Mouse (Mus musculus) gastrocnemius, postnatal 14 days (tissue): ENCODE measurements around the gene Nudt22. TPM values are rescaled to one million over a fixed set of nuclear protein-coding genes. Genes with fewer than 3 reads are reported as not detected.
A peak's percentile ranks its signal among the peaks of the same experiment; 100 is the strongest.
"Not testable (repeated sequence)": the region's sequence is repeated elsewhere in the genome, so short reads cannot be mapped to it uniquely, and the experiment has no call there.

ENCODE experiments used
- DNase-seq: peaks from one replicate; pipeline ENCODE4 v3.0.0; 2021; ENCODE audit warnings: mixed read lengths
- intact Hi-C: fragments of 180-260 bp; cut with DNase I; formaldehyde crosslinking; loops from one replicate; pipeline ENCODE4 v1.15.1; 2025; ENCODE audit warnings: low total_unique reads
- total RNA-seq, 2 experiments: library from RNA; stranded (reverse); gene quantifications; 2 replicates each; pipeline ENCODE4 v1.2.3; 2021

The Nudt22 gene
- total RNA-seq, 2 experiments from 2014 or later = 15.7 to 18.9 TPM

- intact Hi-C loops = no loop called here
- DNase-seq = no peak
Measured at GRCm38 (mm10) chr19:6999360-7000063, 3.6 kb upstream of the Nudt22 start.

GRCm38 (mm10) chr19:6997721-6998290 is 1.9 kb upstream of the Nudt22 start:
- intact Hi-C loops = no loop called here

GRCm38 (mm10) chr19:6995255-6995991 is 494 bp downstream of the Nudt22 start:
- DNase-seq = no peak
- intact Hi-C loops = no loop called here

More at GRCm38 (mm10) chr19:6997721-6998290, 1.9 kb upstream of the Nudt22 start:
- no peak for DNase-seq

- intact Hi-C loops = no loop called here
- DNase-seq = no peak
Measured at GRCm38 (mm10) chr19:6994489-6994888, 1.4 kb downstream of the Nudt22 start.

- no peak for DNase-seq
- intact Hi-C loops = no loop called here
Measured at GRCm38 (mm10) chr19:6994002-6994401, 1.9 kb downstream of the Nudt22 start.

GRCm38 (mm10) chr19:6993011-6993770 is 2.7 kb downstream of the Nudt22 start:
- intact Hi-C loops = no loop called here
- no peak for DNase-seq

GRCm38 (mm10) chr19:6992011-6992858 is 3.7 kb downstream of the Nudt22 start, which contains the start of gene Dnajc4:
Gene Dnajc4, minus strand, starts transcription at chr19:6992572.
- DNase-seq = peak; percentile 97
- intact Hi-C loops = no loop called here

GRCm38 (mm10) chr19:6991166-6991565 is 4.8 kb downstream of the Nudt22 start:
- intact Hi-C loops, DNase-seq: not testable (repeated sequence)

- intact Hi-C loops = no loop called here
- no peak for DNase-seq
Measured at GRCm38 (mm10) chr19:6990712-6991111, 5.2 kb downstream of the Nudt22 start.

GRCm38 (mm10) chr19:6989251-6989650 is 6.7 kb downstream of the Nudt22 start:
- no peak for DNase-seq
- intact Hi-C loops = no loop called here

GRCm38 (mm10) chr19:6987904-6988285 is 8.0 kb downstream of the Nudt22 start:
- no peak for DNase-seq
- intact Hi-C loops = no loop called here

GRCm38 (mm10) chr19:6987061-6987903 is 8.6 kb downstream of the Nudt22 start, which contains the start of gene Vegfb:
Gene Vegfb, minus strand, starts transcription at chr19:6987651.
- intact Hi-C loops = no loop called here
- peak; percentile 73 for DNase-seq

- intact Hi-C loops = no loop called here
- DNase-seq = no peak
Measured at GRCm38 (mm10) chr19:6985951-6986708, 9.8 kb downstream of the Nudt22 start.

- intact Hi-C loops = no loop called here
Measured at GRCm38 (mm10) chr19:6985300-6985699, 10.6 kb downstream of the Nudt22 start.

GRCm38 (mm10) chr19:6983621-6984020 is 12.3 kb downstream of the Nudt22 start:
- DNase-seq = no peak
- intact Hi-C loops = no loop called here

More at GRCm38 (mm10) chr19:6985300-6985699, 10.6 kb downstream of the Nudt22 start:
- DNase-seq = no peak

GRCm38 (mm10) chr19:6981465-6981864 is 14.5 kb downstream of the Nudt22 start:
- no peak for DNase-seq
- intact Hi-C loops = no loop called here

GRCm38 (mm10) chr19:6980381-6981093 is 15.4 kb downstream of the Nudt22 start, which contains the start of gene Fkbp2:
Gene Fkbp2, minus strand, starts transcription at chr19:6980501.
- intact Hi-C loops = no loop called here
- DNase-seq = peak; percentile 99
